Mouse (Mus musculus): ENCODE measurements around the gene Slc37a2.

DNA sequence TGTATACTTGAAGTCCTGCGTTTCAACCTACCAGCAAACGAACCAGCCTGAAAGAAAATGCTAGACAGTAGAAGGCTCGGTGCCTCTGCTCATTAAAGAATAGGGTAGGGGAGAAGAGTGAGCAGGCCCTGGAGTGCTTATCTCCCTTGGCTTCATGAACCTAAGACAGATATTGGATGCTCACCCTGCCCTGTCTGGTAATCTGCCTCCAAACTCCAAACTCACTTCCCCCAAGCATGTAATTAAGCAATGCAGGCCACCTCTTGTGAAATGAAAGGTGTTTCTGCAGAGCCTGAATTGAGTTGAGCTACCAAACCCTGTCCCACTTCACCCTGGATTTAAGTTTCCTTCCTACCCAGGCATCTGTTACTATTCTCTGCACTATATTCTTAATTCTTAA is 12.8 kb downstream of the Slc37a2 start:
- TF ChIP-seq POLR2A (IDR thresholded peaks at IDR 0.05; ENCODE audit: control insufficient read depth, extremely low read depth, insufficient read depth, low read length, poor library complexity) (no peak), CTCF (IDR thresholded peaks at IDR 0.05; ENCODE audit: borderline replicate concordance, control insufficient read depth, extremely low read depth, insufficient read depth, low read length, poor library complexity) (no peak)

Data from thymus, adult 2 months (tissue).